Mouse (Mus musculus): ENCODE results near the gene Rad51d.

- peak; percentile 92 for TF ChIP-seq CTCF (IDR thresholded peaks at IDR 0.05; ENCODE audit: extremely low read depth, insufficient read length, insufficient replicate concordance, low read depth, low read length)
- TF ChIP-seq POLR2A (IDR thresholded peaks at IDR 0.05; ENCODE audit: low read depth, low read length), result no peak
Observed at GRCm38 (mm10) chr11:82907651-82908607, 17.5 kb upstream of the Rad51d start, which contains the start of gene Nle1.
